Mouse (Mus musculus): ENCODE results near the gene Stat3.

Stat3 gene

DNA sequence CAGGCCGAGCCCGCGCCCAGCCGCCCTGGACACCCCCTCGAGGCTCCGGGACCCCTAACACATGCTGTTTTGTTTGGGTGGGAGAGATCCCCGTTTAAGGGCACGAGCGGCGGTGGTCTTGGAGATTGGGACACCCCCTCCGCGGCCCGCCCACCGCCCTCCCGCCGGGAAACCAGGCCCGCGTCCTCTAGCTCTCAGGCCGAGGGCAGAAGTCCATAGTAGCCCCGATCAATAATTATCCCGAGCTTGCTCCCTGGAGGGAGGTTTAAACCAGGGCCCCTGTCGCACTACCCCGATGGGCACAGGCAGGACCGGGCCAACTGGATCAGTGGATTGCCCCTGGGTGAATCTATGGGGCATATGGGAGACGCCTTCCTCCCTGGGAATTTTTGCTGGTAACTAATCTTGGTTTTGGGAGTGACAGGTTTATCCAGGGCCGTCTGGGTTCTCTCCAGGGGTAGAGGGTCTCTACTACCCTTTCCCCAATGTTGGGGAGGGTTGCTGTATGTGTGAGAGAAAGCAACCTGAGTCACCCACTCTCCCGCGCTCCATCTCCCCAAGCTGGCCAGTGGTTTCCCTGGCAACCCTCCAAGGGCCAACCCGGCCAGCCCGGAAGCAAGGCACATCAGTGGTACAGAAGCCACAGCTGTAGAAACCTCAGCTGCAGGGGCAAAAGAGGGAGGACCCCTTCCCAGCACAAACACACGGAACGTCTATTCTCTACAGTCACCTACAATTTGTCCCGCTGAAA, 88.4 kb downstream of the Stat3 start:
- no peak for DNase-seq (ENCODE audit: low spot score)

DNA sequence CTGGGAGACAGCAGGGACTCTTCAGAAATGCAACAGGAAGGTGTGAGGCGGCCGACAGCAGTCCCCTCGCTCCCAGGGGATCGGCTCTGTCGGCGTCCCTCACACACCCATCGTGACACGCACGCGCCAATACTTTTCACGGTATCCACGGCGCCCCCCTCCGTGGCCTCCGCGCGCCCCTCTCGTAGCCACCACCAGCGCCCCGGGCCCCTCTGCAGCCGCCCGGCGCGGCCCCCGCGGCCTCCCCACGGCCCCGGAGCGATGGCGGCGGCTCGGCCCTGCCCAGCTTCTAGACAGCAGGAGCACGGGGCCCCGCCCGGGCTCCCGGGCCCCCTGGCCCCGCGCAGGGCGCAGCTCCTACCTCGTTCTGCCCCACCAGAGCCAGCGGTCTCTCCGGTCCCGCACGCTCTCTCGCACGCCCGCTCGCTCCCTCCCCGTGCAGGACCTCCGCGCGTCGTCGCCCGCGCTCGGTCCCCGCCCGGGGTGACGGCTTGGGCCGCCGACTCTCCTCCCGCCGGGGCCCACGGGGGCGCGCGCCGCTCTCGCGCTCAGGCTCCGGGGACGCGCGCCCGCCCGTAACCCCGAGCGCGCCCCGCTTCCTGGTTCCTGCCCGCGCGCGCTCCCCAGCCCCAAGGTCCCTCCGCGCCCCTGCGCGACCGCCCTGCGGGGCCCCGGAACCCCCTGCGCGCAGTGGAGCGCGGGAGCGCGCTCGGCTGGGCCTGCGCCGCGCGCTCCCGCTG, 89.1 kb downstream of the Stat3 start, which contains the start of gene Stat5b:
Gene Stat5b (minus strand): TSS at position 687 of the 740 bp plus-strand sequence.
- peak; percentile 64 for DNase-seq (ENCODE audit: low spot score)

DNA sequence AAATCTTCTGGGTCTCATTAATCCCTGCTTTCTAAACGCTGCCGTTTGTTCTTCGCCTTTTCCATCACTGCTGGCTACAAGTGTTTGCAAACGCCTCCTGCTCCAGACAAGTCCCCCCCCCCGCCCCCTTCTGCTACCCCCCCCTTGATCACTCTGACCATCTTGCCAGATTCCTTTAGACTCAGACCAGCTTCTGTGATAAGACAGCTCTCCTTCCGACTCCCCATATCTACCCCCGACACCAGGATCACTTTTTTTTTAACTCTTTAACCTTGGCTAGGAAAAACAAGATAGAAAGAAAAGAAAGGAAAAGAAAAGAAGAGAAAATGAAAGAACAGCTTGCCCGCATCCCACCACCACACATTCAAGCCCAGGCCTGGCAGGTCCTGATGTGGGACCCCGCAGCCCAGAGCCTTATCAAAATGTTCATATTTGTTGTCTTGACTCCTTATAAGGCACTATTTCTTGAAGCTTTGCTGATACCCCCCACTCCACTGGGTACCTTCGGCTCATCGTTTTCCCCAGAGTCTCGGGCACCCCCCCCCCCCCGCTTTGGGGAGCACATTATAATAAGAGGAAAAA, 89.8 kb downstream of the Stat3 start:
- peak; percentile 50 for DNase-seq (ENCODE audit: low spot score)

DNA sequence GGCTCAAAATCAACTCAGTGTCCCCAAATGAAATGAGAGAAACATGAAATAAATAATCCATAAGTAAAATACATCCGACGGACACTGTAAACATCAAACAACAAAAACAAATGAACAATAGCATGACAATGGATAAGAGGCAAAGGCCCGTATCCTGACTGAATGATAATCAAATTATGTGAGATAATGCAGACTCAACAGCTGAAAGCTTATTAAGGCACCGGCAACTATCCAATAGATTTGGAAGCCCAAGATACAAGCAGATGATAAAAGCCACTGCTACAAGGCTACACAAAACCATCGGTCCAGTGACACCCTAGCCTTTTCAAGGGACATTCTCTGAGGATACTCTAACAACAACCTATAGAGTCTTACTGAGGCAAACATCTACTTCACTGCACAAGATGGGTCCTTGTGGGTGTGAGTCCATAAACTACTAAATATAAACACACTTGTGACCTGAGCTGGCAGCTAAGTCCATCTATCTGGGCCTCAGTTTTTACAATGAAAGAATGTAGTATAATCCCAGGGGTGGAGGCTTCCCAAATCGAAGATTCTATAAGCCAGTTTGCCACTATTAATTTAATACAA, 90.5 kb downstream of the Stat3 start:
- DNase-seq (ENCODE audit: low spot score), result no peak

DNA sequence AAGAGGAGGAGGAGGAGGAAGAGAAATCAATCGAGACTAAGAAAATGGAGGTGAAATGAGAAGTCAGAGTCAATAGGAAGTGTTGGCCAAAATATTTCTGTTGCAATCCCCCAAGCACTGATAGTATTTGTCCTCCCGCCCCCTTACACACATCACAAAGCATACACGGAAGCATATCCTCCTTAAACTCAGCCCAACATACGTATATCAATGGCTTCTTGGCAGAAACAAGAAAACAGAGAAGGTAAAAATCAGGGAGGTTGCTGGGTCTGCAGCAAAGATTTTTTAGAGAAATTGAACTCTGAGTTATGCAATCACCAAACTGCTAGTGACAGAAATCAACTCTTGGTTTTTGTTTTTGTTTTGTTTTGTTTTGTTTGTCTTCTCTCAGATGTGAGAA, 91.3 kb downstream of the Stat3 start:
- no peak for DNase-seq (ENCODE audit: low spot score)

DNA sequence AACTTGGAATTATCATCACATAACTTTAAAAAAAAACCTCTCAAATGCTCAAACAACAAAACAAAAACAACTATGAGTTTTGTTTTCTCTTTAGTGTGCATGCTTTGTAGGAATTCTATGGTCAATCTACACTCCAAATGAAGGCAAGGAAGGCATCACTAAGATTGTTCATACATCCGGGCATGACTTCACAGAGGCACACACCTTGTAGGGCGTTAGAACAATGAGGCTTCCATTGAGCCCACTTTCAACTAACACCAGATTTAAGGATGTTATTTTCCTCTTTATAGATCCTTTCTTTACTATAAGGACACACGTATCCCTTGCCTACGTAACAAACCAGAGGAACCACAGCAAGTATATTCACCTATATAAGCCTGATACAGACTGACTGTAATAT, 91.8 kb downstream of the Stat3 start:
- DNase-seq (ENCODE audit: low spot score), result no peak

DNA sequence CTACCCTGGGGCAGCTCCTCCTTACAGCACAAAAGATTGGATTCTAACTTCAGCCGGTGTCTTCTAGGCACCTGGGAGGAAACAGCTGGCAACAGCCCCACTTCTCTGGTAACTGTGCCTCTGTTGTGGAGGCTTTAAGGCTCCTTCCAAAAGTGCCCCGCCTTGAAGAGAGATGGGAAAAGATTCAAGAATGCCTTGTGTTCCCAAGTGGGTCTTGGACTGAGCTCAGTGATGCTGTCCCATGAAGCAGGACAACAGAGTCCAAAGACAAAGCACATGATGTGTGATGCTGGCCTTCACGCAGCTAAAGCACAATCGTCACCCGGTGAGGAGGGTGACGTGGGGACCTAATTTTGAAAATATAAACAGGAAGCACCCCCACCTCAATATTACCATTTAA, 93.5 kb downstream of the Stat3 start:
- no peak for DNase-seq (ENCODE audit: low spot score)

- no peak for DNase-seq (ENCODE audit: low spot score)
Observed at GRCm38 (mm10) chr11:100844121-100844520, 95.2 kb downstream of the Stat3 start.

- no peak for DNase-seq (ENCODE audit: low spot score)
Observed at GRCm38 (mm10) chr11:100843070-100843669, 96.2 kb downstream of the Stat3 start.

DNA sequence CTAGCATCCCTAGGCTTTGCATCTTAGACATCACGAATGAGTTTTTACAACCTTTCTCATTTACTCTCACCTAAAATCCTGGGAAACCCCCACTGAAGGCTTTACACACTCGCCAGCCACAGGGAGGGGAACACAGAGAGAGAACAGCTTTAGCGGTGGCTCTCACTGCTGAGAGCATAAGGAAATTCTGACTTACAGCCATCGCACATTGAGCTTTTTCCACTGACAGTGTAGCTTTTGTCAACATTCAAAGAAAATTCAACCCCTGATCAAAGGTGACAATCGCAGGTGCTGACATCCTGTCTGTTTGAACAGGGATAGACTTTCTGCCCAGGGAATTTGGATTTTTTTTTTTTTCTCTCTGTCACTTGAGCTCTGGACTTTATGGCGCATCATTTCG, 97.3 kb downstream of the Stat3 start:
- DNase-seq (ENCODE audit: low spot score), result no peak

GRCm38 (mm10) chr11:100840866-100841265, 98.5 kb downstream of the Stat3 start:
- no peak for DNase-seq (ENCODE audit: low spot score)

DNA sequence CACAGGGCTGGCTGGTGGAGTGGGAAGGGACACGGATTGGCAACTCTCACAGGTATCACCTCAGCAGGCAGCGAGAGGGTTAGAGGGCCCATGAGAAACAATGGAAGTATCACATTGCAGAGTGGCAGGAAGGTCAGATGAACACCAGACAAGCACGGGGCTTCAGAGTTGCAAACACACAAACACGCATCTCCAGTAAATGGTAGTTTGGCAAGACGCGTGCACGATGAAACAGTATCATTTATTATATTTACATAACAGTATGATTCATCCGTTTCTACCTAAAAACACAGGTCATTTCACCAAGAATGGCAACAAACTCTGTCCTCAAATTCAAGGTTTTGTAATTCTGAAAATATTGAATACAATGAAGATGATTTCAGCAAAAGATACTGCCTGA, 99.8 kb downstream of the Stat3 start:
- no peak for DNase-seq (ENCODE audit: low spot score)

DNA sequence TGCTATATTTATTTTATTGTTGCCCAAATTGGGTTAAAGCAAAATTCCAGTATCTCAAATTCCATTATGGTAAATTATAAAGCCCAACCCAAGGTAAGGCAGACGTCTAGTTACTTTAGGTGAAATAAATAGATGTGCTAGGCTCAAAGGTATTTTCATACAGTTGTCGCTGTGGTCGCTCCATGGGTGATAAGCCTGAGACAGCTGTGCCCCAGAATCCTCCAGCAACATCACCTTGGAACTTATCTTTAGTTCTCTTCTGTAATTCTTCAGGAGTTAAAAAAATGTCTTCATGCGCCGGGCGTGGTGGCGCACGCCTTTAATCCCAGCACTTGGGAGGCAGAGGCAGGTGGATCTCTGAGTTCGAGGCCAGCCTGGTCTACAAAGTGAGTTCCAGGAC, 100.4 kb downstream of the Stat3 start:
- no peak for DNase-seq (ENCODE audit: low spot score)

DNA sequence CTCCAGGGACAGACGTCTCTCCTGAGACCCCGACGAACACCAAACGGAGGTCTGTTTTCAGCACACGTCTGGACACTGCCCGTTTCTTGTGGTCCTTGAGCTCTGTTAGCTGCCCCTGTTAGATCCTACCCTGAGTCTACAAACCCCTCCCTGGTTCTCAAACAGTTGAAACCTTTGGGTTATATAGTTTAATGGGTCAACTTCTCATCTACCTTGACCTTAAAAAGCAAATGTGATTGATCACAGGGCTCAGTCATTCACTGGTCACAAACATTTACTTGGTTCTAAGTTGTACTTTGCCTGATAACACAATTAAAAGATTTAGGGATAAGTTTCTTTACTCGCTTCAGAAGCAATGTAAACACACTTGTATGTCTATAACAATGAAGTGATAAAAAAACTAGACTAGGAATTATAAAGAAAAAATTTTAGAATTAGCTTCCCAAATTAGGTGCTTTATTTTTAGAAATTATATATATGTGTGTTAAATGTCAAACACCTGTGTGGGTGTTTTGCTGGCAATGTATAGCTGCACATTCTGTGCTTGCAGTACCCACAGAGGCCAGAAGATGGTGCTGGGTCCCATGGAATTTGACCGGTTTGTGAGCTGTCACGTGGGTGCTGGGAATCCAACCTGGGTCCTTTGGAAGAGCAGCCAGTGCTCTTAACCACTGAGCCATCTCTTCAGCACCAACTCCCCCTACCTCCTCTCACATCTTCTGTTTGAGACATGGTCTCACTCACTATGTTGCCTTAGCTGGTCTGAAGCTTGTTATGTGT, 102.2 kb downstream of the Stat3 start:
- no peak for DNase-seq (ENCODE audit: low spot score)
